Mouse (Mus musculus) lung, adult 2 months (tissue): ENCODE measurements around the gene Pdia4.
A peak's percentile ranks its signal among the peaks of the same experiment; 100 is the strongest.

Experiments used
- CTCF ChIP-seq: fragments of 200-500 bp; IDR thresholded peaks from 2 replicates; pipeline ENCODE4 v1.5.1; 2011; ENCODE audit warnings: mild to moderate bottlenecking, low read length, control low read depth; ENCODE audit not compliant: insufficient read depth
- POLR2A ChIP-seq: fragments of 200-500 bp; IDR thresholded peaks from 2 replicates; pipeline ENCODE4 v1.6.1; 2011; ENCODE audit warnings: low read depth, mild to moderate bottlenecking, control low read depth, low read length, borderline replicate concordance; ENCODE audit errors: extremely low read depth

DNA sequence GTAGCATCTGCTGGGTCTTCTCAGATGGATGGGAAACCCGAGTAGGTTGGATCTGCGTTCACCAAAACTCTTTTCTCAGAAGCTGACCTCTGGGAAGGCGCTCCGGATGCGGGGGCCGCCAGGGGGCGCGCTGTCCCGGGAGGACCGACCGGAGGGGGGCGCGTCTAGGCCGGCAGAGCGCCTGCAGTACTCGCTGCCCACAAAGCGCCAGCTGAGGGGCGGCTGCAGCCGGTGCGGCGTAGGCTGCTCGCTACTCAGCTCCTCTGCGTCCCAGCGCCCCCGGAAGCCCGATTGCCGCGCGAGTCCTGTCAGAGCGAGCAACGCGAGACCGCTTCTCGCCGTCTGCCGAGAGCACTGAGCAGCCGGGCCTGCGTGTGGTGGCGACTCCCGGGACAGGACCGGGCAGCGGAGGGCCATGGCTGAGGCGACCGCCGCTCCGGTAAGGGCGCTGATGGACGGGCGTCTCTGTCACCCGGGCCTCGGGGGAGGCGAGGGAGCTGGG, 22.3 kb upstream of the Pdia4 start, which contains the start of gene Zfp398:
- TF ChIP-seq CTCF (peak; percentile 46; the same call in 1 of the 2 replicates), POLR2A (peak; percentile 61; the same call in 1 of the 2 replicates)
